Mouse (Mus musculus) right cerebral cortex, postnatal 25 days (tissue): ENCODE measurements around the gene Lingo4.

ENCODE experiments used
- DNase-seq: peaks from one replicate; pipeline ENCODE4 v3.0.0; 2022

The Lingo4 gene

DNA sequence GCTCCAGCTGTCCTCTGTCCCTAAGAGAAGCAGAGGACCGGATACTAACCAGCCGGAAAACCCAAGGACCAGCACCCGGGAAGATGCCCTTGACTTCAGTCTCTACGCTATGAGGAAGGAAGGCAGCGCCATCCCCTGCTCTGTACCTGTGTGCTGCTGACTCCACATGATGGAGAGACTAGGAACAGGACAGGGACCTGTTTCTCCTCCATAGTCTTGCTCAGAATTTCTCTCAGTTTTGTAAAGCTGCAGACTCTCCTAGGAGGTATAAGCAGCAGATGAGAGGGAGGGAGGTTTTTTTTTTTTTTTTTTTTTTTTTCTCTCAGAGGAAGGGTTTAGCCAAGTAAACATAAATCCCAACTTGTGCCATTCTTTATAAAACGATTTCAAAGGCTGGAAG, at the start of gene Lingo4:
Gene Lingo4, plus strand, starts transcription at position 301 of the 400 bp plus-strand sequence.
- no peak for DNase-seq

DNA sequence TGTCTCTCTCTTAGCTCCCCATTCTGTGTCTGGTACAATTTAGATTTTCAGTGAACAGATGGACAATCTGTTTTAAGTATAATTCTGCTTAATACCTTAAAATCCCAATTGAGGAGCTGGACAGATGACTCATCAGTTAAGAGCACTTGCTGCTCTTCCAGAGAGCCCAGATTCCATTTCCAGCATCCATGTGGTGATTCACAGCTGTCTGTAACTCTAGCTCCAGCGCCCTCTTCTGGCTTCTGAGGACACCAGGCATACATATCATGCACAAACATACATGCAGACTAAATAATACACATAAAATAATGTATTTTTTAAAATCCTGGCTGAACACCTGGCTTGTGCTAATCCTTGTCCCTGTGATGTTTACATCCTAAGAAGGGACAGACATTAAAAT, 37.5 kb upstream of the Lingo4 start:
- no peak for DNase-seq

DNA sequence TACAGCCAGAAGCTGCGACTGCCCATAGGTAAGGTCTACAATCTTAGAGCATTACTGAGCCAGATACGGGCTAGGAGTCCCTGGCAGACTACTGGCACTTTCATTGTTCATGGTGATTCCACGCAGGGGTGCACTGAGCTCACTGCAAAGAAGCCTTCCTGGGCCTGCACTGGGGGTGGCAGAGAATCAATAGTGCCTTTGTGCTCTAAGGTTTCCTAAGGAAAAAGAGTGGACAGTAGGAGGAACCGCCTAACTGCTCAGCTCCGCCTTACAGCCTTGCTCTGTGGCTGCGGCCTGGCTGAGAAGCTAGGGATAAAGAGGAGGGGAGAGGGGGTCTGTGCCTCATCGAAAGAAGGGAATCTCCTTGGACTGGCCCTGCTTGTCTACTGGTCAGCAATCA, 36.2 kb upstream of the Lingo4 start, which contains the start of gene C2cd4d:
Gene C2cd4d, plus strand, starts transcription at position 301 of the 400 bp plus-strand sequence.
- no peak for DNase-seq

DNA sequence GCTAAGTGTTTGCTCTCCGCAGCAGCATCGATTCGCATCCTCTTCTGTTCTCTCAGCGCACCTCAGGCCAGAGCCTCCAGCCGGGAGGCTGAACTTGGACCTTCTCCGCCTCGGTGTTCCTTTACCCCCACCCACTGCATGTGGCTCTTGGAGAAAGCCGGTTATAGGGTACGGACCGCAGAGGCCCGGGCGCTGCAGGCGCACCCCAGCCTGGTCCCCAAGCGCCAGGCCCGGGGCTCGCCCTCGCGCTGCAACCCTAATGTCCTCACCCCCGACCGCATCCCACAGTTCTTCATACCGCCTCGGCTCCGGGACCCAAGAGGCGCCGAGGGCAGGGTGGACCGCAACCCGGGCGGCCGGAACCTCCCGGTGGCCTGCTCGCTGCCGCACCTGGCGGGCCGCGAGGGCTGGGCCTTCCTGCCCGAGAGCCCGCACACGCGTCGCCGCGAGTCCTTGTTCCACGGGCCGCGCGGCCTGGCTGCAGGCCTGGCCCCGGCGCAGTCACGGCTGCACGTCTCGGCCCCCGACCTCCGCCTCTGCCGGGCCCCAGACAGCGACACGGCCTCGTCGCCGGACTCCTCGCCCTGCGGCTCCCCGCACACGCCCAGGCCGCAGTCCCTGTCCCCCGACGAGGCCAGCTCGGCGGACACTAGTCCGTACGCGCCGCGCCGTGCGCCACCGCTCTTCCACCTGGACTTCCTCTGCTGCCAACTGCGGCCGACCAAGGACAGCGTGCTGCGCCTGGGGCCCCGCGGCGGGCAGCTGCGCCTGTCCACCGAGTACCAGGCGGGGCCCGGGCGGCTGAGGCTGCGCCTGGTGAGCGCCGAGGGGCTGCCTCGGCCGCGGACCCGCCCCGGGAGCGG, 34.8 kb upstream of the Lingo4 start:
- peak; percentile 48 for DNase-seq

DNA sequence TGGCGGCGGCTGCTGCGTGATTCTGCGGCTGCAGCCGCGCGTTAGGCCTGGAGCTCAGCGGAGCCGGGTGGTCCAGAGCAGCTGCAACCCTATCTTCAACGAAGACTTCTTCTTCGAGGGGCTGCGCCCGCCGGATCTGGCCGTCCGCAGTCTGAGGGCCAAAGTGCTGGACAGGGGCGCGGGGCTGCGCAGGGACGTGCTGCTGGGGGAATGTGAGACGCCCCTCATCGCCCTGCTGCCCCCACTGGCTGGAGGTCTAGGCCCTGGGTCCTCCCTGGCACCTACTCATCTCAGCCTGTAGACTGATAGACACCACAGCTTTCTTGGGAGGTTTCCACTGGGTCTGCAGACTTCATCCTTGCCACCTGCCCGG, 34.2 kb upstream of the Lingo4 start:
- no peak for DNase-seq

DNA sequence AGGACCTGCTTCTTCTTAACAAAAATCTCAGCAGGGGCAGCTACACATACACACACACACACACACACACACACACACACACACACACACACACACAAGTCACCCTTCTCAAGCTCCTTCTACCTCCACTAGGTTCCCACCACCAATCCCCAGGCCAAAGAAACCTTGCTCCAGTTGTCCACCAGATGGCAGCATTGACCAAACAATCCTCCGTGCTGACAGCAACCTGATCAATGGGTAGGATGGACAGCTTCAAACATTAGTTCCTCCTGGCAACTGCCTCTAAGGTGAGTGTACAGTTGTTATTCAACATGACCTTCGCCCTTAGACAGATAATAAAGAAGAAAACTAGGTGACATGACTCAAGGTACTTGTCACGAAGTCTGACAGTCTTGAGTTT, 31.6 kb upstream of the Lingo4 start:
- peak; percentile 80 for DNase-seq

DNA sequence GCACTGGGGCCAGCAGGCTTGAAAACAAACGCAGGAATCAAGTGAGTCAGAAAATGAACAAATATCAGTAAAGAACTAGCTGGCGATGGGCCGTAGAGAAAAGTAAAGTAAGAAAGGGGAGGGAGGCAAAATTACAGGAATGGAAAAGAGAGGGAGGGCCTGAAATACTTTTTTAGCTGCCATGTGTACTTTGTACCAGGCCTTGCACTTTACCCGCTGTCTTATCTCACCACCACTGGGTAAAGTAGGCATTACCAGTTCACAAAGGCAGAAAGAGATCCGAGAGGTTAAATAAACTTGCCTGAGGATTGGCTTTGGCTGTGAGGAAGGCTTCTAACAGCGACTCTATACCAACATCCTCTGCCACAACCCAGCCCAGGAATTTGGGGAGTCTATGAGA, 30.8 kb upstream of the Lingo4 start:
- no peak for DNase-seq

DNA sequence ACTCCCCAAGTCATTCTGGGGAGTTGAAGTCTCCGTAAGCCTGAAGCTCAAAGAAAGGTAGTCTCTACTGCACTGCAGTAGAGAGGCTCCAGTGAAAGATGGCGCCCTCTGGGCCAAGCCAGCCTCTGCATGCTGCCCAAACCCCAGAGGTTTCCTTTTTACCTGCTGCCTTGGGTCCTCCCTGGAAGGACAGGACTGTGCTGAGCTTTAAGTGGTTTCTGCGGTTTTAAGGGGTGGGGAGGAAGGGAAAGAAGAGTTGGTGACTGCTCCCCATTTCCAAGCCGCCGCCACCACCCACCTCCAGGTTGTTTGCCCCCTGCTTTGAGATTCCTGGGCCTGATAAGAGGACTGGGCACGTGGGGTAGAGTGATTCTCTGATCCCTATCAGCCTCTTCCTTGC, 29.7 kb upstream of the Lingo4 start:
- no peak for DNase-seq

DNA sequence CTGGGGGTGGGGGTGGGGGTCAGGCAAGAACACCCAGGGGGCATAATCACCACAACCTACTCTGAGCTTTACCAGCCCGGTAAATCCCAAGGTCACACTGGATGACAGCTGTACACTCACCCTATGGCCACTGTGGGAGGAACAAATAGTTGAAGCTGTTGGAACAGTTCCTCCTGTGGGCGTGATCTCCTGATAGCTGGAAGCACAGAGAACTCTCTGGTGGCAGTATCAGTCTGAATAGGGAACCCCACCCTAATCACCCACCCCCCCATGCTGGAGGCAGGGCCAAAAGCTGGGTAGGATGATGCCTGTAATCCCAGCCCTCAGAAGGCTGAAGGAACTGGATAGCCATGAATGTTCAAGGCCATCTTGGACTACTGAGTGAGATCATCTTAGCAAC, 28.6 kb upstream of the Lingo4 start:
- no peak for DNase-seq

DNA sequence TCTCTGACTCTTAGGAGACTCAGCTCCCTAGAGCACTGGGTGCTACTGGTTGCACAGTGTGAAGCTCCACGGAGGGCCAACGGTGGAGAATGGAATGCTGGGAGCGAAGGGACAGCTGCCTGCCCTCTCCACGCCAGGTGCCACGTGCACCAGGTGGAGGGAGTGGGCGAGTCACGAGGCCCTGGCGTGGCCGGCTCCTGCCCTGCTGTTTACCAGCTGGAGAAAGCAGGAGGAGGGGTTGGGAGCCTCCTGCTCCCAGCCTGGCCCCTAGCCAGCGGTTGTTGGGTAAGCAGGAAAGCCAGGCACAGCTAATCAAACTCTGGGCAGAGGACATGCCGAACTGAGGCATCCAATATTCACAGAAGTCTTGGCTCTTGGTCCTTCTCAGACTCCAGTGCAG, 26.7 kb upstream of the Lingo4 start:
- DNase-seq: no peak

DNA sequence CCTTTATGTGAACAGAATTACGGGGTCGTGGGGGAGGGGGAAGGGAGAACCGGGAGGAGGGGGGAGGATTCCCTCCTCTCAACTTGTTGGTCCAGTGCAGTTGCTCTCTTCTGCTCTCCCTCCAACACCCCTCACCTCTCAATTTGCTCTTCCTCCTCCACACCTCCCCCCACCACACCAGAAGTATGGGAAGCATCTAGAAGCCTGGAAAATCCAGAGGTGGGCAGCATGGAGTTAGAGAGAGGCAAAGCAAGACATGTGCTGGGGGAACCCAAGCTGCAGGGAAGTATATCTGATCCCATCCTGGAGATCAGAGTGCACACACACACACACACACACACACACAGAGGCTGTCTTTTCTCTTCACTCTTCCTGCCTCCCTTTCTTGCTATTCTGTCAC, 26.3 kb upstream of the Lingo4 start:
- no peak for DNase-seq

DNA sequence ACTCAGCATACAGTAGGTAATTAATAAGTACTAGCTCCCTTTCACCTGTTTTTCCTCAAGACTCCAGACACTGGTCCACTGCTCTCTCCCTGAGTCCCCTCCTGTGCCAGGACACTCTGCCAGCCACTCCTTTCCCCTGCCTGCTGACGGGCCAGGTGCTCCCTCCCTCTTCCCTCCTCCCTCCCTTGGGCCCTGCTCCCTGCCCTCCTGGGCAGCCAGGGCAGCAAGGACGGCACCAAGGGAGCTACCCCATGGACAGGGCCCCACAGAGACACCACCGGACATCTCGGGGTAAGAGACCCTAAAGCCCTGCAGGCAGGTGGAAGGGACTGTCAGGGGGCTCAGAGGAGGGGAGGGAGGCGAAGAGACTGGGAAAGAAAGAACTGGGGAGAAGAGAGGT, 25.7 kb upstream of the Lingo4 start, which contains the start of gene Rorc:
Gene Rorc, plus strand, starts transcription at position 154 of the 400 bp plus-strand sequence.
- no peak for DNase-seq

DNA sequence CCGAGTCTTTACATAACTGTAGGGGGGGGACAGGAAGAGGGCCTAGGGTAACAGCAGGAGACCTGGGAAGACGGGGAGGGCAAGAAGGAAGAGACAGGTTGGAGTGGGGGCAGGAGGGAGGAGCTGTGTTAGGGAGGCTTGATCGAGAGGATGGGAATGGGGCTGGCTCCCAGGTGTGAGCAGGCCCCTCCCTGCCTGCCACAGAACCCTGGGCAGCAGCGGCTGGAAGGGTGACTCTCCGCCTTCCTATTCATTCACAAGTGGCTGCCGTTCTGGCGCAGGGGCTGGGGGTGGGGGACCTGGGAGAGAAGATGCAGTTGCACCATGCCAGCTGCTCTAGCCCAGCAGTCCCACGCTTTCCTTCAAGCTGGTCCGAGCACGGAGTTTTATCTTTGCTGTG, 25.2 kb upstream of the Lingo4 start:
- peak; percentile 17 for DNase-seq

DNA sequence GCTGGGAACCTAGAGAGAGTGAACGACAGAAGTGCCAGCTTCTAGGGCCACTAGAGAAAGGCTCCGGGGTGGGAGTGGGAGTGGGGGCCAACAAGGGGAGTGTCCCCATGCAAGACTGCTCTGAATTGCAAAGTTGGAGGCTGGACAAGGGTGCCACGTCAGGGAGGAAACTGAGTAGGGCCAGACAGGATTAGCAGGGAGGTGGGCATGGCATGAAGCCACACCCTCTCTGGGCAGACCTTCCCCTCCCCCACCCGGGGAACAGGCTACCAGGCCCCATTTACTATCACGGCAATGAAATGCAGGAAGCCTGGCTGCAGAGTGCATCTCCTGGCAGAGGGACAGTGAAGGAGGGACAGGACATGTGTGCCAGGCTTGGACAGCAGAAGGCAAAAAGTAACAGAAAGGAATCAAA, 24.7 kb upstream of the Lingo4 start:
- DNase-seq: no peak

DNA sequence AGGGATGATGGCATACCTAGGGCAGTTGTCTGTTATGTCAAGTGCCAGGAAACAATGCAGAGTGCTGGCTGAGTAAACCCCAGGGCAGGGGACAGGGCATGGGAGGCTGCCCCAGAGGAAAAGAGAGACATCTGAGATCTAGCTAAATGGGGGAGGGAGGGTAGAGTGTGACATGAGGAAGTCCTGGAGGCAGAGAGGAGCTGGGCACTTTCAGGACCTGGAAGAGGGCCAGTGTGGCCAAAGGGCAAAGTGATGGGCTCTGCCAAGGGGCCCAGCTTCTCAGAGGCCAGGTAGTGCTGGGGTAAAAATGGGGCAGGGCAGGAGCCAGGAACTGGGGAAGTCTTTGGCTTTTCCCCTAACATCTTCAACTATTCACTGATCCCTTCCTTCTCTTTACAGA, 23.7 kb upstream of the Lingo4 start:
- DNase-seq: no peak

DNA sequence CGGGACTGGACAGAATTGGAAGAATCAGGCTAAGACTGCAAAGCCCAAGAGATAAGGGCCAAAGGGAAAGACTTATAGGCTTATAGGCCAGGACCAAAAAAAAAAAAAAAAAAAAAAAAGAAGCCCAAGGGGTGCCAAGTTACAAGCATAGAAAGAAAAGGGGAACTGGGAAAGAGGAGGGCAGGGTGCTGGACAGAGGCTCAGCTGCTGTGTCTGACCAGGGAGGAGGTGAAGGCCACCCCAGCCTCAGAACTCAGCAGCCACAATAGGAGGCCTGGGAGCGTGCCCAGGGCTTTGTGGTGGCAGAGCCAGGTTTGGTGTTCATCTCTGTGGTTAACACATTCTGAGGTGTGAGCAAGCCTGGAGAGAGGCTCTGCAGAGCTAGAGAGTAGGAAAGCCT, 23.2 kb upstream of the Lingo4 start:
- no peak for DNase-seq

DNA sequence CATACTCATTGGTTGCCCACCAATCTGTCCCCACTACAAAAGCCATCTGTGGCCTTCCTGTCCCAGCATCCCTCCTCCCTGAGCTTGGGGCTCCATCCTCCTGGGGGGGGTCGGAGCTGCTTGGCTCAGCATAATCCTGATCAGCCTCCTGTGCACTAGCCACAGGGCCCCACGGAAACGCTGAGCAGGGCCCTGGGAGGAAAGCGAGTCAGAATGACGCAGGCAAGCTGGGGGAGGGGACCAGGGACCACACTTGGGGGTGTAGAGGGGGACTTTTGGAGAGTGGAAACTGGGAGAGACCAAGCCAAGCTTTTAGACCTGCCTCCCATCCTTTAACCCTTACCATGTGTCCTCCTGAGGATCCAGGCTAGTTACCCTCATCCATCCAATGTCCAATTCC, 22.5 kb upstream of the Lingo4 start:
- DNase-seq: no peak

DNA sequence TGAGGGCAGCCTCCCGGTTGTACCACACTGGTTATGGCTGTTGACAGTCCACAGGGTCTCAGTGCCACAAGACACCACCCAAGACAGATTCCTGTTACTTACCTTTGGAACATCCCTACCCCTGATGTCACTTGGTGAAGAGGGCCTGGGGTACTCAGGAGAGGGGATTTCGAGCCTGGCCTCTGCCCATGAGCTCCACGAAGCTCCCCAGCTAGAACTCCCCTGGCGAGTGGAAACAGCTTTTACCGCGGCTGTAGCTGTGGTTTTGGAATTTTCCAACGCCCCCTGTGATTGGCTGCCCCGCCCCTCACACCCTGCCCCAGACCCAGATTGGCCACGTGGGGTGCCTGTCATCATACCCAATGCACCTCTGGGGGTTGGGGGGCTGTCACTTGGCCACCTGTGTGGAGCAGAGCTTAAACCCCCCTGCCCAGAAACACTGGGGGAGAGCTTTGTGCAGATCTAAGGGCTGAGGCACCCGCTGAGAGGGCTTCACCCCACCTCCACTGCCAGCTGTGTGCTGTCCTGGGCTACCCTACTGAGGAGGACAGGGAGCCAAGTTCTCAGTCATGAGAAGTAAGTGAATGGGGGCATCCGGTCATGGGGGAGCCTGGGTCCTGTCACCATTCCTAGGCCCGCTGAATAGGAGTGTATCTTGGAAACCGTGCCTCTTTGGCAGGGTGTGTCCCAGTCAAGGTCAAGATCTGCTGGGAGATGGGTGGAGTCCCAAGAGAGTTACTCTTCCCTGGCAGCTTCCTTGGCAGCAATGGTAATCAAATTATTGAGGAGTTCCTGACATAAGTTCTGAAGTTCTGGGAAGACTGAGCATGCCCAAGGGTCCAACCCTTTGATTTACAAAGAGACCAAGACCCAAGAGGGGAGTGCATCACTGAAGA, 21.0 kb upstream of the Lingo4 start:
- DNase-seq: no peak

DNA sequence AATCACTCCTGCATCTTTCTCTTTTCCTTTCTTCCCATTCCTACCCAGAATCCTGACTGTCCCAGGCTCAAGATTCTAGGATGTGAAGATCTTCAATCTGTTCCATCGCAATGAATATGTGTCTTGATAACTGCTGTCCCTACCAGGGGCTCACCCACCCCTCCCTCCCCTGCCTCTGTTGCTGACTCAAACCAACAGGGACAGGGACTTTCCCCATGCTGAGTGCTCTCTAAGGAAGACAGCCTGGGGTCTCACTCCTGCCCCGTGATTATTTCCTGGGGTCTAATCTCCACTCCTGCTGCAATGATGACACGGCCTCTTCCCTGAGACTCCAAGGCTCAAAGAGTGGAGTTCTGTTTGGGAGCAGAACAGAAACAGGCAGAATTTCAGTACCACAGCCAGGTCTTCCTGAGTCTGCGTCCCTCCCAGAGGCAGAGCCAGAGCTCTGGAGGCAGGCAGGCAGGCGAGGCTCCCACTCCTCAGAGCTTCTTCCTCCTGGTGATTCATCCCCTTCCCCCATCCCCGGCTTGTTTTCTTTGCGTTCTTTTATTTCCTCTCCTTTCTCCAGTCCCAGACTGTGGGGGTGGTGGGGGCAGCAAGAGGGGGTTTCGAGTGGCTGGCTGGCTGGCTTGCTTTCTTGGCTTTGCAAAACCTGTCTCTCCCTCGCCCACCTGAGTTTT, 18.3 kb upstream of the Lingo4 start:
- peak; percentile 26 for DNase-seq

DNA sequence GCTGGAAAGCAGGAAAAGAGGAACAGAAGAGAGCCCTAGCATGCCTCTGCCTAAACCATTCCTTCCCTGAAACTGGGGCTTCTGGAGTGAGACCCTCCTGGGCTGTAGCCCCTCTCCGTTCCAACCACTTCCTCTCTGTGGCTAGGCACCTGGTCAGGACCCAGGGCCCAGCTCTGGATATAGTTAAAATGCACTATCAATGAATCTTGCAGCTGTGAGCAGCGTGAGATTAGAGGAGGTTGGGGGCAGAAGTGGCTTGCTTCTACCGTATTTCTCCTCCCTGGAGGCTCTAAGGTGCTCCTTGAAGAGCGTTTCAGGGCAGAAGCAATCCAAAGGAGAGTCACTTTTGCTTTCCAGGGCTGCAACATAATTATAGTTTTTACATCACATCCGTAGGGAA, 16.0 kb upstream of the Lingo4 start:
- DNase-seq: no peak

DNA sequence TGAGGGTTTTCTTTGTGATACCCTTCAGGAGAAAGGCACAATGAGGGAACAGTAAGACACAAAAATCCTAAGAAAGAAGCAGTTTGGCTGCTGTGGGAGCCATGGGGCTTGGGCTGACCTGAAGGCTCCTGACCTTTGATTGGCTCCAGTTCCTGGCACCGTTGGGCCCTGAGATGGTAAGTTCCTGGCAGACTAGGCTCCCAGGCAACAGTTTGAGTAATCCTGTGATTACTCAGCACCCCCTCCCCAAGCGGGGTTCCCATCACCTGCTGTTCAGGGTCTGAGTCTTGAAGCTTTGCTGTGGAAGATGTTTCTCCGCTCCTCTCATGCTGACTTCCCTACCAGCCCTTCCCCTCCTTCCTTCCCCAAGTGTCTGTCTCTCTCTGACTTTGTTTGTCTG, 14.8 kb upstream of the Lingo4 start:
- no peak for DNase-seq

DNA sequence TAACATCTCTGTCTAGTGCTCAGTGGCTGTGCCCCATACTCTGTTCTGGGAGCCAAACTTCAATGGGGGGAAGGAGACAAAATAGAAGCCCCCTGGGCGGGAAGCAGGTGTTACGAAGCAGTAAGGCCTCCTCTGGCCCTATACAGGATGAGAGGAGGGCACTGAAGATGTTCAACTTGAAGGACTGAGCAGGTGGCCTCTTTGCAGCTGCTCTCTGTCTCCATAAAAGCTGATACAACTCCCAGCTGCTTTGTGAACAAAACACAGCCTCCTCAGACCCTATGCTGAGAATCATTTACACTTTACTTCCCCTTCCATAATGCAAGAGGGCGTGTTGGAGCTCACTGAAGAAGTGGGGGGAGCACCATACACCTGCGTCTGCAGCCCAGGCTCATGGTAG, 11.6 kb upstream of the Lingo4 start:
- DNase-seq: no peak

DNA sequence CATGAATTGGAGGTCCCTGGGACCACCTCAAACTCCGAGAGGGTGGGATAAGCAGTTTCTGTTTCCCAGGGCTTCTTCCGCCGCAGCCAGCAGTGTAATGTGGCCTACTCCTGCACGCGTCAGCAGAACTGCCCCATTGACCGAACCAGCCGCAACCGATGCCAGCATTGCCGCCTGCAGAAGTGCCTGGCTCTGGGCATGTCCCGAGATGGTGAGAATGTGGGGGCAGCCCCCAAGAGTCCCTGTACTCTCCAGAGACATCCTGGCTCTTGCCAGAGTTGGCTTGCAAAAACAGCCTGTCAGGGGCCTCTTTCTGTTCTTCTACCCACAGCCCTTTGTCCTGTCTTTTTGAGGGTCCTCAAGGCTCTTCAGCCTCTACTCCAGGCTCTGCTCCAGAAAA, 10.9 kb upstream of the Lingo4 start:
- no peak for DNase-seq
